Mouse (Mus musculus): ENCODE measurements at regions not wholly inside any gene's neighbourhood (a gene's known extent, or its start where the extent isn't known, plus 50 kb on each side); places are given as distances from the start of the nearest gene placed in this dataset.

GRCm38 (mm10) chr17:69006272-69006671 lies 69.2 kb upstream of the Epb41l3 start:
- no peaks in the 10 kb centered on the region for H3K27me3 ChIP-seq (ENCODE audit: control insufficient read depth, insufficient read depth, low read length)
- H3K4me2 ChIP-seq (ENCODE audit: low read length), result no peak overlapping the region
- no peaks in the 10 kb centered on the region for H3K9me3 ChIP-seq (ENCODE audit: control insufficient read depth, low read length)
- no peaks in the 10 kb centered on the region for H3K36me3 ChIP-seq (ENCODE audit: control insufficient read depth, insufficient read depth, low read length)
- no peak for ATAC-seq (ENCODE audit: insufficient number of reproducible peaks, insufficient read depth, low FRiP score, low read depth)
- no peak overlapping the region for H3K9ac ChIP-seq (ENCODE audit: low read length)
- no peaks in the 10 kb centered on the region for H3K4me1 ChIP-seq (ENCODE audit: control insufficient read depth in 2 of 2, insufficient read depth in 2 of 2, low read length in 2 of 2)
- H3K4me3 ChIP-seq (ENCODE audit: control insufficient read depth in 1 of 2, insufficient read depth in 1 of 2, low read depth in 1 of 2, low read length in 2 of 2), result no peak overlapping the region
- WGBS, result 30% methylated on average over 9 of the region's 9 CpGs
- no peak overlapping the region for H3K27ac ChIP-seq (replicated peaks in 1 of 2; ENCODE audit: control insufficient read depth in 1 of 2, insufficient read depth in 1 of 2, low read depth in 2 of 2, low read length in 2 of 2)
